Mouse (Mus musculus) right cerebral cortex, adult 2 months (tissue): ENCODE data around the gene Cobl.

Source experiments
- DNase-seq, 2 experiments: peaks; one replicate each; pipeline ENCODE4 v3.0.0; 2021 to 2022; ENCODE audit warnings: low spot score in 2 of 2

Cobl gene

GRCm38 (mm10) chr11:12227343-12227742 lies 237.4 kb downstream of the Cobl start:
- DNase-seq = no peak

DNA sequence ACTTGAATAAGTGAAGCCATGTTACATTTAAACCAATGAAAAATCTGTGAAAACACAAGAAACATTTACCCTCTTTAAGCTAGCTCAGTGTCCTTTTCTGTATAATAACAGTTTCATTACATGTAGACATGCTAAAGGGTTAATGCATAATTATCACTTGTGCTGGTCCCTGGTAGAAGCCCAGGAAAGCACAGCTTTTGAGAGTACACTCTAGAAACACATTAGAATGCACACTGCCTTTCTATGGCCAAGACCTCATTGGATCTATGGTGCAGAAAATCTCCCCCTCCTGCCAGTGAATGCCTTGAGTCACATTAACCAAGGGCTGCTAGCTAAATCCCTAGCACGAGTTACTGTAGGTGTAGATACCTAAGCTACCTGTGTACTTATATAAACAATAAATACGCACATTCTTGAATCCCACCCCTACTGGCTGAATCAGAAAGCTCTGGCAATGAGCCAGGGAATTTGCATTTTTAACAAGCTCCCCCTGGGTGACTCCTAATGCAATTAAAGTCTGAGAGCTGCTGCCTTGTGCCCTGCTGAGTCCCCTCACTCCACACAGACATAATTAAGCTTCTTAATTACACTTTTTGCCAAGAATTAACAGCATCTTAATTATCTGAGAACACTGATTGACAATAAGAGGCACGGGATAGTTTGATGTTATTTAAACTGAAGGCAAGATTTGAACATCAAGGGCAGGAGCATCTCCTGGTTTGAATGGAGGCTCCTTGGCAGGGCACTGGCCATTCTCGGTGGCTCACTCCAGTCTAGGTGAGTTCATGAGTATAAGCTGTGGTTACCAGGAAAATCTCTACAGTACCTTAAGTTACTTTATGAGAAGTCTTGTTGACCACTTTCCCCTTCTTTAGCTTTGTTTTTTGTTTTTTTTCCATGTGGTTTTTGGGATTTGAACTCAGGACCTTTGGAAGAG lies 244.9 kb downstream of the Cobl start:
- DNase-seq = no peak

DNA sequence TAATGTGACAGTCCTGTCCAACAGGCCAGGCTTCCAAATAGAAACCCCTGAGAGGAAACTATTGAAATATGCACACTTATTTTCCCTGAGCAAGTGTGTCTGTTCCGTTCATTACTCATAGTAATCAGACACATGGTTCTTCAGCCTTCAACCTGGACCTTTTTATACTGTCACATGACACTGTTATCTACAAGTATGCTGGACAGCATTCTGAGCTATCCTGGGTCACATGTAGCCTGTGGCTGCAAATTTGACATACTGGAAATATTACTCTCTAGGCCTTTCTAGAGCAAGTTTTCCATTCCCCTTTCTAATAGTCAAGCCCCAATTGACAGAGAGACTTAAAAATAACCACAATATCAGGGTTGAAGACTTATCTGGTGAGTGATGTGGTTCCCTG lies 247.9 kb downstream of the Cobl start:
- DNase-seq = no peak

DNA sequence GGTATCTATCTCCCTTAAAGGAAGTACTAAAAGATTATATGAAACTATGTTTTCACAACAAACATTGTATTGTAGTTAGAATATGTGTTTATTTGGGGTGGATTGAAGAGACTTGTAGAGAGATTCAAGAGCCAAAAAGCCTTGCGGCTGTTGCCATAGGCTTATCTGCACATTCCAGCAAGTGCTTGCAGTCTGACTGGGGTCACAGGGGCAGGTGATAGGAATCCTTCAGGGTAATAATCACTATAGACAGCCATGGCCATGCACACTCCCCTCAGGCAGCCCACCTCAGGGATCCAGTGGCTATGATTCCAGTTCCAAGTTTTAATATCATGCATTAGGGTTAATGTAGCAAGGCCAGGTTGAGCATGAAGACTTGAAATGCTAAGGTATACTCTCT lies 249.2 kb downstream of the Cobl start:
- DNase-seq = no peak

DNA sequence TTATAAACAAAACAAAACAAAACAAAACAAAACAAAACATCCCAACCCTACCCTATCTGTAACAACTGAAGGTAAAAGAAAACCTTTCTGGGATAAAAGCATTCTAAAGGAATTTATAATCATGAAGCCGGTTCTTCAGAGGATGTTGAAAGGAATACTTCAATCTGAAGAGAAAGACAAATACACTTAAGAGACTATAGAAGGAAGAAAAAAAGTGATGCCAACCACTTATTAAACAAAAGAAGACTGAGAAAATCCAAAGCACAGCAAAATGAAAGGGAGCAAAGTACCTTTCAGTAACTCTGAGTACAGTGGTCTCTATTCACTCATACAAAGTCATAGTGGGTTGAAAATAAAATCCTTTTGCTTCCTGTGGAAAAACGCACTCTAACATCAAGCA lies 256.2 kb downstream of the Cobl start:
- no peak for DNase-seq

DNA sequence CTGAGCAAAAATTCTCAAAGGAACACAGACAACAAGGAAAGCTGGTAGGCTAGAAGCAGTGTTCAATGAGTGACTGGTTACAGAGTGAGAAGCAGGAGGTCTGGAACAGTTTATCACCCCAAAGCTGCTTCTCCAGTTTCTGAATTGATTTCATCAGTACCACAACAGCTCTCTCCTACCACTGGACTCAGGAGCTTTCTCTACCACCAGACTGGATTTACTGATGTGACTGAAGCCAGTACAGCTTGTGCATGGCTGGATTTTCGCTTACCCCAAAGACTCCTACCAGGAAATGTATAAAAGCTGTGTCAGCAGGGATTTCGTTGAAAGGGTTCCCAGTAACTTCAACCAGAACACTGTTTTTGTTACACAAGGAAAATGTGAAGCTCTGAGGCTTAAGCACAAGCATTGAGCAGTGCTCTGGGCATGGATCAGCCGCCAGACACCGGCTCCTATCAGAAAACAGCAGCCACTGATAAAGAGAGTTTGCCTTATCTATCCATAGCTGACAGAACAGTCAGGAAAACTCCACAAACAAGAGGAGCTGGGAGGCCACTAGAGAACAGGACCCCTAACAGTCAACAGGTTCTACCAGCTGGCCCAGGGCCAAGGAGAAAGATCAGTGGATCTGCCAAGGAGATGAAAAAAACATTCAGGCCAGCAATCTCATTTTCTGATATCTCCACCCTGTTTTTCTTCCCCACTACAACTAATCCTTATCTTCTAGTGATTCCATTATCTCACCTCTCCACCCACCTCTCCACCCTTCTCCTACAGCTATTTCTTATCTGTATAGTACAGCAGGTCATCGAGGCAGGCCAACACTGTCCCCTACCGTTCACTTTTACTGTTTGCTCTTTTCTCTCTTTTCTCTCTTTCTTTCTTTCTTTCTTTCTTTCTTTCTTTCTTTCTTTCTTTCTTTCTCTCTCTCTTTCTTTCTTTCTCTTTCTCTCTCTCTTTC lies 259.3 kb downstream of the Cobl start:
- DNase-seq = no peak

- DNase-seq = no peak
Measured at GRCm38 (mm10) chr11:12199441-12199840, 265.3 kb downstream of the Cobl start.

DNA sequence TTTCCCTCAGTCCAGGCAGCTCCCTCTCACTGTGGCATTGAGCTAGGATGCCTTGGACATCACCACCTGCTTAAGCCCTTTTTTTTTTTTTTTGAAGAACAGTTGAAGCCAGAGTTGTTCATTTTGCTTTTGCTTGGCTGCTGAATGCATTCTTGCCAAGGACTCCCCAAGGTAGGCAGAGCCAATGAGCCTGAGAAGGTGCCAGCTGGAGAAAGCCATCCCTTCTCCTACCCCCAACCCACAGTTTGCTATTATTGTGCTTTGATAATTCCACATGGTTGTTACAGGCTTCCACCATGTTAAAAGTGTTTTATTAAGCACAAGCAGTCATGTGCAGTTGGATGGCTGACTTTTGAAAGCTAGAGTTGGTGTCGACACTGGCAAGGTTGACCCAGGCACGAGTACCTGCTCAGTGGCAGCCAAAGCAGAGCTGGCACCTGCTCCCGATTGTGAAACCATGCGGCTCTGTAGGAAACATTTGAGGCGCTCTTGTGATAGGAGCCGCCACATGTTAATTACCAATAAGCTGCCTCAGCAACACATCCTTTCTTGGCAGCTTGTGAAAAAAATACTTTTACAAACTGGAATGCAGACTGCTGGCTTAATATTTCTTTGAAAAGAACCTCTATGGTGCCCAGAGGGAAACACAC lies 265.9 kb downstream of the Cobl start:
- DNase-seq = no peak

DNA sequence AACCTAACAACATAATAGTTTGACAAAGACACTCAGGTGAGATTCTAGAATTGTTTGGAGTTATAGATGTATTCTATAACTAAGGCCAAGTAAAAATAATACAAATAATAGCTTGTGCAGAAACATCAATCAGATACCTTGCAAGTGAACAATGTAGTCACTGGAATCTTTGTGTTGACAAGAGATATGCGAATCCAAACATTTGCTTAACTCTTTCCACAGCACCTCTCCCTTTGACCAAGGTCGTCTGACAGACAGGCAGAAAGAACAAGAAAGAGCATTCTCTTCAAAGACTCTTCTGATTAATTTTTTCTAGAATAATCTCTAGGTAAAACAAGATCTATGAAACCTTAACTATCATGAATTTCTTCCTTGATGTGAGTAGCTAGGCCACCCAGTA lies 266.7 kb downstream of the Cobl start:
- no peak for DNase-seq

GRCm38 (mm10) chr11:12197542-12197941 lies 267.2 kb downstream of the Cobl start:
- DNase-seq = no peak

- DNase-seq = no peak
Measured at GRCm38 (mm10) chr11:12195390-12195789, 269.4 kb downstream of the Cobl start.

GRCm38 (mm10) chr11:12193369-12193768 lies 271.4 kb downstream of the Cobl start:
- DNase-seq = no peak

- no peak for DNase-seq
Measured at GRCm38 (mm10) chr11:12191386-12191785, 273.4 kb downstream of the Cobl start.

DNA sequence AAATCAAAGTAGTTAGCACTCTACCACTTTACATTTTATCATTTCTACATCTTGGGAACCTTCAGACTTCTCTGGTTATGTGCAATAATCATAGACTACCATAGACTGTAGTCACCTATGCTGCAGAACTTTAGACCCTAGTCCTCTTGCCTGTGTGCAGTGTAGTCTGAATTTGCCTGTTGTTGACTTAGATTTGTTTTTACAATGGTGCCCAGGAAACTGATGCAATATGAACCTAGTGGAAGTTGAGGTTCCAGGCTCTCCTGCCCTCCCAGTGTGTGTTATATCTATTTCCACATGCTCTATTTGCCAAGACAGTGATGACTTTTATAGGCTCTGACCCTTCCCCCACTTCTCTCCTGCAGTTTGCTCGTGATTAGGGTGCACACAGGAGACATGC lies 274.3 kb downstream of the Cobl start:
- DNase-seq = no peak
